Mouse (Mus musculus) lung, adult 2 months (tissue): ENCODE measurements around the gene Arl3. TPM values are rescaled to one million over a fixed set of nuclear protein-coding genes. Genes with fewer than 3 reads are reported as not detected.
"Not testable (repeated sequence)": the region's sequence is repeated elsewhere in the genome, so short reads cannot be mapped to it uniquely, and the experiment has no call there.

Experiments
- DNase-seq: peaks from one replicate; pipeline ENCODE4 v3.0.0; 2022
- H3K4me1 ChIP-seq: fragments of 200-500 bp; 2 replicates; pipeline ENCODE4 v1.6.1; 2011; ENCODE audit warnings: low read length; ENCODE audit not compliant: control insufficient read depth, insufficient read depth
- H3K4me3 ChIP-seq: fragments of 200-500 bp; replicated peaks from 2 replicates; pipeline ENCODE3; 2011; ENCODE audit warnings: low read depth, mild to moderate bottlenecking, control low read depth, low read length; ENCODE audit errors: extremely low read depth
- CTCF ChIP-seq: fragments of 200-500 bp; IDR thresholded peaks from 2 replicates; pipeline ENCODE4 v1.5.1; 2011; ENCODE audit warnings: mild to moderate bottlenecking, low read length, control low read depth; ENCODE audit not compliant: insufficient read depth
- POLR2A ChIP-seq: fragments of 200-500 bp; IDR thresholded peaks from 2 replicates; pipeline ENCODE4 v1.6.1; 2011; ENCODE audit warnings: low read depth, mild to moderate bottlenecking, control low read depth, low read length, borderline replicate concordance; ENCODE audit errors: extremely low read depth
- whole genome bisulfite sequencing: fragments of 180-500 bp; shearing (Covaris S2); methylation state at CpG from one replicate; pipeline ENCODE4 v1.1.7; 2018; 5-methylcytosine and 5-hydroxymethylcytosine counted together
- polyA plus RNA-seq: library from polyadenylated mRNA; depleted of rRNA; stranded (reverse); fragments of >200 nt; gene quantifications from 2 replicates; pipeline ENCODE4 v1.2.3, GENCODE M21; 2012

The Arl3 gene
- polyA plus RNA-seq, 1 experiment = 27.1 TPM

DNA sequence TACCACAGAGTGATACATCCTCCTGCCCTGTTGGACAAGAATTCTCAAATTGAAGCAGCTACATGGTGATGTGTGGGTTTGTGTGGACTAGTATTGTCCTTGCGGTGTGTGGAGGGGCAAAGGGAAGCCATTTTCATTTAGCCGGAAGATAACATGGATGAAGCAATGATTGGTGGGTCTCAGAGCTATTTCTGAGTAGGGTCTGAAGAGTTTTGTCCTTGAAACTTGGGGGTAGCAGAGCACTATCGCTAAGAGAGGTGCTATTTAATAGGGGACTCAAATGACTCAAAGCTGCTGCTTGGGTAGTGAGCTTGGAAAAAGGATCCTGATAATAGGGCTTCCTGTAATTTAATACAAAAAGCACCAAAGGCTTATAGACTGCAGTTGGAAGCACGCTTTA, 25.2 kb upstream of the Arl3 start:
- H3K4me1 ChIP-seq = peaks cover 3% of the 10 kb centered on the region; the same call in 1 of the 2 replicates
- 87% methylated on average over 4 of the region's 4 CpGs for WGBS

DNA sequence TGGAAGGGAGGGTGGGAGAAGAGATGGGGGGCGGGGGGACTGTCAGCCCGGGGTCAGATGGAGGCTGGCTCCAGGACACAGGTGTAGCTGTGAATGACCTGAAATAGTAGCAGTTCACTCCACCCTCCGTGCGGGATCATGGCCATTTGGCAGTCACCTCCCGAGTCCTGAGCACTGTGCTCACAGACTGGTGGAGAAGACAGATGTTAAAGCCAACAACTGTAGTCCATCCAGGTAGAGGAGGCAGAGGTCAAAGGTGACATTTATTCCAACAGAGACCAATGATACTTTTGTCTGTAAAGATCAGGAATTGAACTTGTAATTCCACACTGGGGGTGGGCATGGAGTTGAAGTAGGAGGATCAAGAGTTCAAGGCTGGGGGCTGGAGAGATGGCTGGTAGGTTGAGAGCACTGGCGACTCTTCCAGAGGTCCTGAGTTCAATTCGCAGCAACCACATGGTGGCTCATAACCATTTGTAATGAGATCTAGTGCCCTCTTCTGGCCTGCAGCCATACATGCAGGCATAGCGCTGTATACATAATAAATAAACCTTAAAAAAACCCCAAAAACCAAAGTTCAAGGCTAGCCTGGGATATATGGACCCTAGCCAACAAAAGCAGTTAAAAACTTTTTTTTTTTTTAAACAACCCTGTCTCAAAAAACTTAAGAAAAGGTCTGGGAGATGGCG, 19.9 kb upstream of the Arl3 start:
- H3K4me3 ChIP-seq = no peak overlapping the region
- no peaks in the 10 kb centered on the region for H3K4me1 ChIP-seq
- 92% methylated on average over 9 of the region's 9 CpGs for WGBS
- TF ChIP-seq POLR2A = no peak
- 0 out of 2 replicates have a peak, but pooled peaks have one; percentile 5 for TF ChIP-seq CTCF
- no peak for DNase-seq

More for the DNA sequence above, 25.2 kb upstream of the Arl3 start:
- no peak overlapping the region for H3K4me3 ChIP-seq
- no peak for DNase-seq
- TF ChIP-seq POLR2A (no peak), CTCF (no peak)

DNA sequence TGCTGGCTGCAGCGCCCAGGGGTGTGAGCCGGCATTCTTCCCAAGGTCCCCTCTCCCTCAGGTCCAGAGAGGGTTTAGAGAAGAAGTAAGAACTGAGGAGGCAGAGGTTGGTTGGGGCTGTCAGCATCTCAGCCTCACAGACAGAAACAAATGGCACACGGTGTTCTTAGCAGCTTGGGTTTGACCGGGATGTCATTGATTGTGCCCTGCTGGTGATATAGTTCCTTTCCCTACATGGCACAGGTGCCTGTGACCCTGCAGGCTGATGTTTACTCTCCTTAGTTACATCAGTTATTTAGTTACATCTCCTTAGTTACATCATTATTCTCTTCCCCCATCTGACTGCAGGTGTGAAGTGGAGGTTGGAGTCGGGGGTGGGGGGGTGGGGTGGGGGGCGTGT, 18.6 kb upstream of the Arl3 start:
- TF ChIP-seq POLR2A = no peak
- TF ChIP-seq CTCF = no peak
- Histone ChIP-seq H3K4me1 (no peaks in the 10 kb centered on the region), H3K4me3 (no peak overlapping the region)
- no peak for DNase-seq
- WGBS = 83% methylated on average over 6 of the region's 6 CpGs

DNA sequence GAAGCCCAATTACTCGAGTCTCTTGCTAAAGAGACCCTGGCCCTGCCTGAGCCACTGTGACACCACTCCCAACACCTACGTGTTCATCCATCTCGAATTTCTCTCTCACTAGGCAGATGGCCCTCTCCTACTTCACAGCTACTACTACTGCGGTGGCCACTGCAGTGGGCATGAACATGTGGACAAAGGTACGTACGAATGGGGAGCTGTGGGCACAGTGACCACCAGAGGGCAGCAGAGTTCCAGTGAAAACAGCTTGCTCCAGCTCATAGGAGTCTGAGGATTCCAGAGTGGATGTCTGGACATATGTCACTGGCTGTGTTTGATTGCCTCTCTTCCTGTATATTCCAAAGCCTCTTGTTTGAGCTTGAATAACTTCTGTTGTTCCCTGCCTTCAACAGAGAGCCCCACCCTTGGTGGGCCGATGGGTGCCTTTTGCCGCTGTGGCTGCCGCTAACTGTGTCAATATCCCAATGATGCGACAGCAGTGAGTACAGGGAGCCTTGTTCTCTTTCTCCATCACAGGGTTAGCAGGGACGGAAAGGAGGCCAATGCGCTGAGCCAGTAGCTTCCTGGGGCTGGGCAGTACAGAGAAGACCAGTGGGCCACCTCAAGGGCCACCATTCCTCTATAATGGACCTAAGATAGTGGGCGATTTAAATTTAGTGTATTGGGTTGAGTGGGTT, 15.0 kb upstream of the Arl3 start:
- Histone ChIP-seq H3K4me1 (no peaks in the 10 kb centered on the region), H3K4me3 (no peak overlapping the region)
- peak; percentile 87 for DNase-seq
- 52% methylated on average over 13 of the region's 13 CpGs for WGBS
- TF ChIP-seq CTCF = peak; percentile 97
- no peak for TF ChIP-seq POLR2A

DNA sequence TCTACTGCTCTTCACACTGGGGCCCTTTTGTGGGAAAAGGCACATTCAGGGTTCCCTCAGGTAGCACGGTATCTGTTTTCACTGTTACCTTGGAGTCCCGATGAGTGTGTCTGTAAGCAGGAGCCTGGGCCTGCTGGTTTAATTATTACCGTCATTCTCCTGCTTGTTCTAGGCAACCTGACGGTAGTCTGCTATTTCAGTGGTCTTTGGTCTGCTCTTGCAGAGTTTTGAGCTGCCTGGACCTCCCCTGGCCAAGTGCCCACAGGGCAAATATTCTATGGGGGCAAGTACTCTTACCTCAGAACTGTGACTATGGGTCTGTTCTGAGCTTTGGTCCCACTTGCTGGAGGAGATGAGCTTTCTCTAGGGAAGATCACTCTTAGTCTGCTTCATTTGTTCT, 2.2 kb upstream of the Arl3 start:
- TF ChIP-seq CTCF (no peak), POLR2A (no peak)
- no peak for DNase-seq
- Histone ChIP-seq H3K4me3 (no peak overlapping the region), H3K4me1 (peaks cover 2% of the 10 kb centered on the region; the same call in 1 of the 2 replicates)
- 52% methylated on average over 4 of the region's 4 CpGs for WGBS

DNA sequence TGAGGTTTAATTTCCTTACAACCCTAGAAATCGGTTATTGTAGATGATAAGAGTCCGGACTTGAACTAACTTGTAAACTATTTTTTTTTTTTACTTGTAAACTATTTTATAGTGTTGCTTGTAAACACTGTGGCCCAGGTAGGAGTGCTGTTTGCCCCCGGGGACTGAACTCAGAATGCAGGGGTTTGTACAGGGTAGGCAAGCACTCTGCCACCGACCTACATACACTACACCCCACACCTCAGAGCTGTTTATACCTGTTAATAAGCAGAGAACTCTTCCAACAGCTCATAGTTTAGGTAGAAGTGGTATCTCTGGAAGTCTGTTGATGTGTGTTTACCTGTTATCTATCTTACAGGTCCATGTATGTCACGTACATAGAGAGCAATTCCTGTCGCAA, 992 bp upstream of the Arl3 start:
- H3K4me1 ChIP-seq = peaks cover 2% of the 10 kb centered on the region; the same call in 1 of the 2 replicates
- WGBS = 32% methylated on average over 6 of the region's 6 CpGs
- no peak for TF ChIP-seq CTCF
- no peak for TF ChIP-seq POLR2A
- H3K4me3 ChIP-seq = no peak overlapping the region
- no peak for DNase-seq

DNA sequence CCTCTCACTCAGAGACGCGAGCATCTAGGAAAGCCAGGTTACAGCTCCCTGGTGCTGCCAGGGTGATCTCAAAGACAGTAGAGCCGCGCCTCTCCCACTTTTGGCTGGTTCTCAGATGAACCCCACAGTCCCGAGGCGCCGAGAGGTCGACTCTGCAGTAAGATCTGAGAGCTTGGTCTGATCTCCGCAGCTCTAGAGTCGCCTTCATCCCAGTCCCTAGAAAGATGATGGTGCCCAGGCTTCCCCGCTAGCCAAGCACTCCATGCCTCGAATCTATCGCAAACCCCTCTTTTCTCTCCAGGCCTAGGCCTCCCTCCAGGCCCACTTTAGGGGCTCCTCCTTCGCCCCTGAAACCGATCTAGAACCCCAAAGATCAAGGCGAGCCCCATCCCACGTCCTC, 450 bp downstream of the Arl3 start:
- WGBS = under 1% methylated on average over 17 of the region's 17 CpGs
- TF ChIP-seq CTCF (no peak), POLR2A (no peak)
- H3K4me1 ChIP-seq = peaks cover 2% of the 10 kb centered on the region; the same call in 1 of the 2 replicates
- no peak for DNase-seq
- peak overlapping the region; percentile 81 for H3K4me3 ChIP-seq

DNA sequence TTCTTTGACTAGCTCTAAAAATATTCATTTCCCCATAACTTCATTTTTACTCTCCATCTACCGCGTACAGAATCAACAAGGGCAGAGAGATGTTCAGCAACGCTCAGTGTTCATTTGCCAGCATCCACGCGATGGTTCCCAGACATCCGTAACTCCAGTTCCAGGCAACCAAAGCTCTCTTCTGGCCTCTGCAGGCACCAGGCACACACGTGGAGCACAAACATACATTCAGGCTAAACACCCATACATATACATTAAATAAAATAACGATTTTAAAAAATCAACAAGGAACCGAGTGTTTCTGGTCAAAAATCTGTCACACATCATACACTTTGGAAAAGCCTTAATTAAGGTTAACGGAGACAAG, 1.1 kb downstream of the Arl3 start:
- no peak for TF ChIP-seq POLR2A
- no peak for TF ChIP-seq CTCF
- no peak overlapping the region for H3K4me3 ChIP-seq

DNA sequence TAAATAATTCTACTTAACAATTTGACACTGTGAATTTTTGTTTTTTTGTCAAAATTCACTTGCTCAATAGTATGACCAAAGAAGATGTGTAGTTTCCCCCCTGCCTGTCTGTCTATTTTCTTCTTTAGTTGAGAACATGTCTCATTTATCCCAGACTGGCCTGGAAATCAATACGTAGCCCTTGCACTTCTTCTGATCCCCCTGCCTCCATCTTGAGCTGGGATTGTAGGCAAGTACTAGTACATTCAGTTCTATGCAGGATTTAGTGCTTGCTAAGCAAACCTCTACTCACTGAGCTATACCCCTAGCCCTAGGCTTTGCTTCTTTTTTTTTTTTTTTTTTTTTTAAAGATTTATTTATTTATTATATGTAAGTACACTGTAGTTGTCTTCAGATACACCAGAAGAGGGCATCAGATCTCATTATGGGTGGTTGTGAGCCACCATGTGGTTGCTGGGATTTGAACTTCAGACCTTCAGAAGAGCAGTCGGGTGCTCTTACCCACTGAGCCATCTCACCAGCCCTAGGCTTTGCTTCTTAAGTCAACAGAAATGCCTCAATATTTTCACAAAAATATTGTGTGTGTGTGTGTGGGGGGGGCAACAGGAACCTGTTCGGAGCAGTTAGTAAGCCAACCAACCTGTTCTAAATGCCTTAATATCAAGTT, 1.7 kb downstream of the Arl3 start:
- DNase-seq, H3K4me3 ChIP-seq: not testable (repeated sequence)
- whole genome bisulfite sequencing = 70% methylated on average over 3 of the region's 3 CpGs

More for the DNA sequence above, 1.1 kb downstream of the Arl3 start:
- DNase-seq = no peak
- 30% methylated on average over 10 of the region's 10 CpGs for WGBS
- peaks cover 2% of the 10 kb centered on the region; the same call in 1 of the 2 replicates for H3K4me1 ChIP-seq

DNA sequence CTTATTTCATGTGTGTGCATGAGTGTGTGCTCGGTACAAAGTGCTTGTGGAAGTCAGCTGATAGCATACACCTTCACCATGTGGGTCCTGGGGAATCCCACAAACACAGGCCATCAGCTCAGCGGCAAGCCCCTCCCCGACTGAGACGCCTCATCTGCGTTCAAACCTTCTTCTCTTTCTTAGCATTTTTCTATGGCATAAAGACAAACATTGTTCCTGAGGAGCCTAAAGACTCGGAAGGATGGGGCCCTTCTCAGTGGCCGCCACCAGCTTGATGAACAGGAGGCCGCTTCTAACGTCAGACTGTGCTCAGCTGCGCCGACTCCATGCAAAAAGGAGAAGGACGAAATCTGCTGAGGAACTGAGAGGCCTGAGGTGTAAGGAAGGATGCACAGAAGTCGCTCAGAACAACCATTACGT, 8.9 kb downstream of the Arl3 start:
- 77% methylated on average over 14 of the region's 14 CpGs for WGBS
- no peak for DNase-seq
- Histone ChIP-seq H3K4me1 (no peaks in the 10 kb centered on the region), H3K4me3 (no peak overlapping the region)
- TF ChIP-seq CTCF = no peak

More for the DNA sequence above, 1.7 kb downstream of the Arl3 start:
- H3K4me1 ChIP-seq = not testable (repeated sequence)
